Mouse (Mus musculus): Measurements from ENCODE around the gene Nkg7. TPM values are rescaled to one million over a fixed set of nuclear protein-coding genes. Genes with fewer than 3 reads are reported as not detected.
"Not testable (repeated sequence)": the region's sequence is repeated elsewhere in the genome, so short reads cannot be mapped to it uniquely, and the experiment has no call there.

Gene Nkg7
- polyA plus RNA-seq, 1 experiment from 2014 or later: 0.49 TPM

GRCm38 (mm10) chr7:43409084-43409483 lies 27.8 kb upstream of the Nkg7 start:
- ATAC-seq (replicated peaks; ENCODE audit: low FRiP score, low read depth) (no peak), DNase-seq (ENCODE audit: low spot score) (no peak)
- H3K9ac ChIP-seq (ENCODE audit: low read depth, low read length): no peak overlapping the region
- no peak overlapping the region for H3K4me2 ChIP-seq (ENCODE audit: low read length)
- no peak overlapping the region for H3K27ac ChIP-seq
- no peaks in the 10 kb centered on the region for H3K9me3 ChIP-seq (replicated peaks; ENCODE audit: low read length)
- no peaks in the 10 kb centered on the region for H3K27me3 ChIP-seq (ENCODE audit: insufficient read depth, low read length)
- WGBS: 64% methylated on average over 3 of the region's 3 CpGs
- no peaks in the 10 kb centered on the region for H3K4me1 ChIP-seq (replicated peaks; ENCODE audit: insufficient read depth, low read length)
- no peak for TF ChIP-seq CTCF (IDR thresholded peaks at IDR 0.05; ENCODE audit: low read depth)
- no peaks in the 10 kb centered on the region for H3K36me3 ChIP-seq (ENCODE audit: insufficient read depth, low read length)
- no peak overlapping the region for H3K4me3 ChIP-seq (replicated peaks; ENCODE audit: low read depth, low read length)

GRCm38 (mm10) chr7:43411724-43412123 lies 25.1 kb upstream of the Nkg7 start:
- H3K36me3 ChIP-seq (ENCODE audit: insufficient read depth, low read length); H3K9ac ChIP-seq (ENCODE audit: low read depth, low read length); H3K9me3 ChIP-seq (replicated peaks; ENCODE audit: low read length); H3K27me3 ChIP-seq (ENCODE audit: insufficient read depth, low read length); H3K27ac ChIP-seq; H3K4me3 ChIP-seq (replicated peaks; ENCODE audit: low read depth, low read length); H3K4me1 ChIP-seq (replicated peaks; ENCODE audit: insufficient read depth, low read length); H3K4me2 ChIP-seq (ENCODE audit: low read length): not testable (repeated sequence)
- peak; percentile 22 for DNase-seq (ENCODE audit: low spot score)
- peak; percentile 58; the same call in 1 of the 2 replicates for ATAC-seq (replicated peaks; ENCODE audit: low FRiP score, low read depth)
- 22% methylated on average over 4 of the region's 4 CpGs for WGBS

GRCm38 (mm10) chr7:43417298-43417697 lies 19.6 kb upstream of the Nkg7 start:
- Histone ChIP-seq H3K4me3 (replicated peaks; ENCODE audit: low read depth, low read length) (no peak overlapping the region), H3K4me1 (replicated peaks; ENCODE audit: insufficient read depth, low read length) (no peaks in the 10 kb centered on the region), H3K4me2 (ENCODE audit: low read length) (no peak overlapping the region), H3K9ac (ENCODE audit: low read depth, low read length) (no peak overlapping the region), H3K9me3 (replicated peaks; ENCODE audit: low read length) (no peaks in the 10 kb centered on the region), H3K36me3 (ENCODE audit: insufficient read depth, low read length) (no peaks in the 10 kb centered on the region), H3K27me3 (ENCODE audit: insufficient read depth, low read length) (no peaks in the 10 kb centered on the region), H3K27ac (no peak overlapping the region)
- no peak for TF ChIP-seq CTCF (IDR thresholded peaks at IDR 0.05; ENCODE audit: low read depth)
- WGBS: 86% methylated on average over 10 of the region's 10 CpGs
- DNase-seq (ENCODE audit: low spot score) (no peak), ATAC-seq (replicated peaks; ENCODE audit: low FRiP score, low read depth) (no peak)

- no peak overlapping the region for H3K4me3 ChIP-seq (replicated peaks; ENCODE audit: low read depth, low read length)
- H3K27ac ChIP-seq: no peak overlapping the region
- DNase-seq (ENCODE audit: low spot score) (peak; percentile 88), ATAC-seq (replicated peaks; ENCODE audit: low FRiP score, low read depth) (peak; percentile 91)
- no peaks in the 10 kb centered on the region for H3K36me3 ChIP-seq (ENCODE audit: insufficient read depth, low read length)
- no peak overlapping the region for H3K9ac ChIP-seq (ENCODE audit: low read depth, low read length)
- H3K4me2 ChIP-seq (ENCODE audit: low read length): 0 out of 2 replicates have a peak overlapping the region, but pooled peaks have one; percentile 8
- H3K9me3 ChIP-seq (replicated peaks; ENCODE audit: low read length): no peaks in the 10 kb centered on the region
- TF ChIP-seq CTCF (IDR thresholded peaks at IDR 0.05; ENCODE audit: low read depth): peak; percentile 94
- 15% methylated on average over 11 of the region's 11 CpGs for WGBS
- H3K27me3 ChIP-seq (ENCODE audit: insufficient read depth, low read length): no peaks in the 10 kb centered on the region
- H3K4me1 ChIP-seq (replicated peaks; ENCODE audit: insufficient read depth, low read length): no peaks in the 10 kb centered on the region
Observed at GRCm38 (mm10) chr7:43422995-43423617, 13.8 kb upstream of the Nkg7 start.

GRCm38 (mm10) chr7:43423991-43424625 lies 12.8 kb upstream of the Nkg7 start:
- no peak overlapping the region for H3K4me3 ChIP-seq (replicated peaks; ENCODE audit: low read depth, low read length)
- H3K9me3 ChIP-seq (replicated peaks; ENCODE audit: low read length): no peaks in the 10 kb centered on the region
- no peaks in the 10 kb centered on the region for H3K36me3 ChIP-seq (ENCODE audit: insufficient read depth, low read length)
- H3K9ac ChIP-seq (ENCODE audit: low read depth, low read length): no peak overlapping the region
- no peak overlapping the region for H3K4me2 ChIP-seq (ENCODE audit: low read length)
- no peaks in the 10 kb centered on the region for H3K27me3 ChIP-seq (ENCODE audit: insufficient read depth, low read length)
- TF ChIP-seq CTCF (IDR thresholded peaks at IDR 0.05; ENCODE audit: low read depth): no peak
- 58% methylated on average over 3 of the region's 3 CpGs for WGBS
- DNase-seq (ENCODE audit: low spot score) (no peak), ATAC-seq (replicated peaks; ENCODE audit: low FRiP score, low read depth) (no peak)
- no peaks in the 10 kb centered on the region for H3K4me1 ChIP-seq (replicated peaks; ENCODE audit: insufficient read depth, low read length)
- no peak overlapping the region for H3K27ac ChIP-seq

GRCm38 (mm10) chr7:43427406-43427805 lies 9.5 kb upstream of the Nkg7 start, which contains the start of gene Lim2:
Lim2 (plus strand) TSS chr7:43427670.
- DNase-seq (ENCODE audit: low spot score) (no peak), ATAC-seq (replicated peaks; ENCODE audit: low FRiP score, low read depth) (no peak)
- H3K4me2 ChIP-seq (ENCODE audit: low read length): no peak within 1 kb of the TSS
- H3K27ac ChIP-seq: no peak within 1 kb of the TSS
- H3K9me3 ChIP-seq (replicated peaks; ENCODE audit: low read length): no peaks in the 10 kb centered on the region
- H3K9ac ChIP-seq (ENCODE audit: low read depth, low read length): no peak within 1 kb of the TSS
- WGBS: 85% methylated on average over 8 of the region's 8 CpGs
- H3K4me3 ChIP-seq (replicated peaks; ENCODE audit: low read depth, low read length): no peak within 1 kb of the TSS
- H3K27me3 ChIP-seq (ENCODE audit: insufficient read depth, low read length): no peaks in the 10 kb centered on the region
- no peak for TF ChIP-seq CTCF (IDR thresholded peaks at IDR 0.05; ENCODE audit: low read depth)
- H3K4me1 ChIP-seq (replicated peaks; ENCODE audit: insufficient read depth, low read length): no peaks in the 10 kb centered on the region
- H3K36me3 ChIP-seq (ENCODE audit: insufficient read depth, low read length): no peaks in the 10 kb centered on the region

Data from kidney, postnatal 0 days (tissue).